Mouse (Mus musculus) stomach, postnatal 0 days (tissue): ENCODE data around the gene Mlx. TPM values are rescaled to one million over a fixed set of nuclear protein-coding genes. Genes with fewer than 3 reads are reported as not detected.
A peak's percentile ranks its signal among the peaks of the same experiment; 100 is the strongest.

Source experiments
- ATAC-seq: fragments of 200-750 bp; cut with Nextera tagmentation; 2 replicates; pipeline ENCODE4 v1.8.0; 2017; ENCODE audit not compliant: low FRiP score, low TSS enrichment
- DNase-seq: peaks from one replicate; pipeline ENCODE4 v3.0.0-alpha.2; 2016; ENCODE audit warnings: low spot score
- H3K27ac ChIP-seq: fragments of 300-500 bp; sonication (generic); replicated peaks from 2 replicates; pipeline ENCODE4 v1.5.1; 2014; ENCODE audit warnings: mild to moderate bottlenecking, control low read depth
- H3K27me3 ChIP-seq: fragments of 300-500 bp; sonication (generic); 2 replicates; pipeline ENCODE4 v1.6.1; 2014; ENCODE audit warnings: low read length; ENCODE audit not compliant: control insufficient read depth, insufficient read depth
- H3K36me3 ChIP-seq: fragments of 300-500 bp; sonication (generic); 2 replicates; pipeline ENCODE4 v1.6.1; 2014; ENCODE audit warnings: low read length, mixed read lengths; ENCODE audit not compliant: control insufficient read depth, insufficient read depth
- H3K4me1 ChIP-seq: fragments of 300-500 bp; sonication (generic); replicated peaks from 2 replicates; pipeline ENCODE4 v1.6.1; 2014; ENCODE audit warnings: antibody characterized with exemption; ENCODE audit not compliant: control insufficient read depth, insufficient read depth
- H3K4me2 ChIP-seq: fragments of 300-500 bp; sonication (generic); replicated peaks from 2 replicates; pipeline ENCODE4 v1.6.1; 2014; ENCODE audit warnings: low read depth, mild to moderate bottlenecking, control low read depth, moderate library complexity
- H3K4me3 ChIP-seq: fragments of 300-500 bp; sonication (generic); 2 replicates; pipeline ENCODE4 v1.5.1; 2014; ENCODE audit warnings: low read depth, low read length, control low read depth
- H3K9ac ChIP-seq: fragments of 300-500 bp; sonication (generic); 2 replicates; pipeline ENCODE4 v1.6.1; 2014; ENCODE audit warnings: mild to moderate bottlenecking, low read length, control low read depth, mixed read lengths
- H3K9me3 ChIP-seq: fragments of 300-500 bp; sonication (generic); 2 replicates; pipeline ENCODE4 v1.6.1; 2016; ENCODE audit warnings: low read length; ENCODE audit not compliant: control insufficient read depth
- CTCF ChIP-seq: IDR thresholded peaks from 2 replicates; pipeline ENCODE4 v1.5.1; 2016; ENCODE audit warnings: antibody characterized with exemption, low read depth, mild to moderate bottlenecking, moderate library complexity
- EP300 ChIP-seq: optimal IDR thresholded peaks from 2 replicates; pipeline ENCODE3; 2016; ENCODE audit warnings: antibody characterized with exemption
- WGBS: fragments of 180-500 bp; shearing (Covaris S2); extraction: QIAGEN DNeasy Blood & Tissue Kit; methylation state at CpG from one replicate; pipeline ENCODE4 v1.1.7; 2014; 5-methylcytosine and 5-hydroxymethylcytosine counted together
- polyA plus RNA-seq: library from polyadenylated mRNA; unstranded; fragments of >200 nt; fragmentation: Nextera tagmentation; extraction: Ambion mirVana; gene quantifications from 2 replicates; pipeline ENCODE4 v1.2.1, GENCODE M21; 2015

The Mlx gene
- polyA plus RNA-seq, 1 experiment from 2014 or later, result 42.3 TPM

DNA sequence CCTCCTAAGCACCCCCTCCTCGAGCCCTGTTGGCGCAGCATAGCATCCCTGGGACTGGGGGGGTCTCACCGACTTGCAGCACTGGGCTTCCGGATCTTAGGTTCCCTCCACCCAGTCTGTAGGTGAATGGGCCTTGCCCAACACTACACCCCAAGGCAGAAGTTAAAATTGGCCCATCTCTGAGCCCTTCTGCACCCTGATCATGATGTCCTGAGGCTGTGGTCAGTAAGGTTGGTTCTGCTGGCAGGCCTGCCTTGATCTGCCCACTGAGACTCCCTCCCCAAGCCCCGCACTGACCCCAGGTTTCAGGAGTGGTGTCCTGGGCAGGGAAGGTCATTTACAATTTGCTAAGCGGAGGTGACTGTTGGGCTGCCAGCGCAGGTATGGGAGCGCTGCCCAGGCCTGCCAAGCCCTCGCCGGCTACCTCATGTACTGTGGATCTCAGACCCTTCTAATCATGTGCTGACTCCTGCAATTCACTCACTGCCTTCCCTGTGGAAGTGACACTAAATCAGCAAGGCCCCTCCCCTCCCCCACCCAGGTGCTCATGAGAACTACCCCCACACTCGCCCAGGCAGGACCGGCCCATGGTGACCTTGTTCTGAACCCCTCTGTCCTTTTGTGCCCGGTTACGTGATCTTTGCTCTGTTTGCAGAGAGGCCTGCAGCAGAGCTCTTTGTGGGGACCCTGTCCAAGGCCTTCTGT, 24.0 kb upstream of the Mlx start:
- ATAC-seq (peak; percentile 19), DNase-seq (no peak)
- 51% methylated on average over 14 of the region's 14 CpGs for WGBS
- no peak overlapping the region for H3K4me3 ChIP-seq
- H3K36me3 ChIP-seq, result 0 out of 2 replicates have a peak, but pooled peaks cover 3% of the 10 kb centered on the region
- no peak overlapping the region; the same call in 1 of the 2 replicates for H3K9ac ChIP-seq
- no peaks in the 10 kb centered on the region for H3K9me3 ChIP-seq
- H3K4me1 ChIP-seq, result peaks cover 24% of the 10 kb centered on the region
- H3K4me2 ChIP-seq, result no peak overlapping the region
- H3K27me3 ChIP-seq, result no peaks in the 10 kb centered on the region
- TF ChIP-seq CTCF (no peak), EP300 (no peak)
- H3K27ac ChIP-seq, result peak overlapping the region; percentile 94

DNA sequence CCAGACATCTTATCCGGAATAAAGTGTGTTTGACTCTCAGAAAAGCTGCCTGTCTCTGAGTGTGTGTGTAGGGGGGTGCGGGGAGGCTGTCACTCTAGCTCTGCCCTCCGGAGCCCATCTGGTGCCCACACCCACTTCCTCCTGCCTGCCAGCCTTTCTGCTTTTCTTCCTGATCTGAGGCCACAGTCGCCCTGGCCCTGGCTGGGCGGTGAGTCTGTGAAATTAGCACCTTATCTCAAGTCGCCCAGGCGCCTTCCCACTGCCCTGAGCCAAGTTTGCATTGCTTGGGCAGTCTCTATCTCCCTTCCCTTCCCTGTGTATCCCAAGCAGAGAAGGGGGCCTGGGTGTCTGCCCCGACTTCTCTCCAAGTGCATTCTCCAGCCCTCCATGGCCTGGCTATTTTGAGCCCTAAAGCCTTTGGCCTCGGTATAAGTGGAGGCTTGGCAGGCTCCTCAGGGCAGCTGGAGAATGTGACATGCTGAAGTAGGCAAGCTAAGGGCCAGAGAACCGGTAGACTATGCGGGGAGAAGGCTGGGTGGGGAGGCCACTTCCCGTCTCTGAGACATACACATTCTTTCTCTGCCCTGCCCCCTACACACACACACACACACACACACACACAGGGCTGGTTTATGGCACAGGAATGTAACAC, 23.3 kb upstream of the Mlx start:
- ATAC-seq, result peak; percentile 68
- 11% methylated on average over 12 of the region's 12 CpGs for WGBS
- TF ChIP-seq CTCF (no peak), EP300 (no peak)
- Histone ChIP-seq H3K27ac (peak overlapping the region; percentile 94), H3K27me3 (no peaks in the 10 kb centered on the region), H3K36me3 (0 out of 2 replicates have a peak, but pooled peaks cover 3% of the 10 kb centered on the region), H3K4me3 (no peak overlapping the region), H3K4me2 (no peak overlapping the region), H3K4me1 (peaks cover 21% of the 10 kb centered on the region), H3K9ac (peak overlapping the region; percentile 47), H3K9me3 (no peaks in the 10 kb centered on the region)
- DNase-seq, result peak; percentile 83

DNA sequence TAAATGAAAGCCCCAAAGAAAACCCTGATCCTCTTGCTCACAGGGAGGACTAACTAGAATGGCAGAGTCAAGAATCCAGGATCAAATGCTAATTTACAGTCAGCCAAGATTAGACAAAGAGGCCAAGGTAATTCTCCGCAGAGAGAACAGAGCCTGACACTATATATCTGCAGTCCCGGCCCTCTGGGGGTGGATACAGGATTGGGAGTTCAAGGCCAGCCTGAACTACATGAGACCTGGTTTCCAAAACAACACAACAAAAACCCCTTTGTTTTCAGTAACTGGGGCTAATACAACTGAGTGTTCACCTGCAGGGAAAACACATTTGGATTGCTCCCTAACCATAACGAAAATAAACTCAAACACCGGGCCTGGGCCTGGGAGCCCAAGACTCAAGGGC, 22.6 kb upstream of the Mlx start:
- H3K4me2 ChIP-seq, result no peak overlapping the region
- DNase-seq (no peak), ATAC-seq (no peak)
- H3K4me3 ChIP-seq, result no peak overlapping the region
- no peaks in the 10 kb centered on the region for H3K27me3 ChIP-seq
- WGBS, result 62% methylated on average over 4 of the region's 4 CpGs
- 0 out of 2 replicates have a peak, but pooled peaks cover 3% of the 10 kb centered on the region for H3K36me3 ChIP-seq
- H3K9me3 ChIP-seq, result no peaks in the 10 kb centered on the region
- H3K4me1 ChIP-seq, result peaks cover 21% of the 10 kb centered on the region
- no peak overlapping the region for H3K9ac ChIP-seq
- H3K27ac ChIP-seq, result peak overlapping the region; percentile 94
- TF ChIP-seq EP300 (no peak), CTCF (no peak)

DNA sequence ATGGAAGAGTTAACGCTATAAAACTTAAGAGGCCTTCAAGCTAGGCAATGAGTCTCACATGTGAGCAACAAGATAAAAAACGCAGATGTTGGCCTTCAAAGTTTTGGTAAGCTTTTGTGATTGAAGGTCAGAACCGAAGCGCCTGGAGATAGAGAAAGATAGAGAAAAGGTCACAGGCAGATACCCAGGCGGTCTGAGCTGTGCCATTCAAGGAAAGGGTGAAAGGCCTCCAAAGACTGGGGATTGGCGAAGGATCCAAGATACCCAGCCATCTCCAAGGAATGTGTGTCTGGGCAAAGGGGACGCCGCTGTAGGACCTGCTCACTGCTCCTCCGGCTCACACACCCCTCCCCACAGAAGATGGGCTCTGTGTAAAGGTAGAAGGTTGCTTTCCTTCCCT, 22.1 kb upstream of the Mlx start:
- H3K4me2 ChIP-seq, result no peak overlapping the region
- no peak for TF ChIP-seq EP300
- TF ChIP-seq CTCF, result no peak
- H3K27me3 ChIP-seq, result no peaks in the 10 kb centered on the region
- H3K36me3 ChIP-seq, result 0 out of 2 replicates have a peak, but pooled peaks cover 3% of the 10 kb centered on the region
- no peak overlapping the region for H3K9ac ChIP-seq
- ATAC-seq (no peak), DNase-seq (no peak)
- H3K27ac ChIP-seq, result peak overlapping the region; percentile 31; the same call in 1 of the 2 replicates
- H3K4me3 ChIP-seq, result no peak overlapping the region
- H3K9me3 ChIP-seq, result no peaks in the 10 kb centered on the region
- peaks cover 21% of the 10 kb centered on the region for H3K4me1 ChIP-seq
- 86% methylated on average over 9 of the region's 9 CpGs for WGBS

DNA sequence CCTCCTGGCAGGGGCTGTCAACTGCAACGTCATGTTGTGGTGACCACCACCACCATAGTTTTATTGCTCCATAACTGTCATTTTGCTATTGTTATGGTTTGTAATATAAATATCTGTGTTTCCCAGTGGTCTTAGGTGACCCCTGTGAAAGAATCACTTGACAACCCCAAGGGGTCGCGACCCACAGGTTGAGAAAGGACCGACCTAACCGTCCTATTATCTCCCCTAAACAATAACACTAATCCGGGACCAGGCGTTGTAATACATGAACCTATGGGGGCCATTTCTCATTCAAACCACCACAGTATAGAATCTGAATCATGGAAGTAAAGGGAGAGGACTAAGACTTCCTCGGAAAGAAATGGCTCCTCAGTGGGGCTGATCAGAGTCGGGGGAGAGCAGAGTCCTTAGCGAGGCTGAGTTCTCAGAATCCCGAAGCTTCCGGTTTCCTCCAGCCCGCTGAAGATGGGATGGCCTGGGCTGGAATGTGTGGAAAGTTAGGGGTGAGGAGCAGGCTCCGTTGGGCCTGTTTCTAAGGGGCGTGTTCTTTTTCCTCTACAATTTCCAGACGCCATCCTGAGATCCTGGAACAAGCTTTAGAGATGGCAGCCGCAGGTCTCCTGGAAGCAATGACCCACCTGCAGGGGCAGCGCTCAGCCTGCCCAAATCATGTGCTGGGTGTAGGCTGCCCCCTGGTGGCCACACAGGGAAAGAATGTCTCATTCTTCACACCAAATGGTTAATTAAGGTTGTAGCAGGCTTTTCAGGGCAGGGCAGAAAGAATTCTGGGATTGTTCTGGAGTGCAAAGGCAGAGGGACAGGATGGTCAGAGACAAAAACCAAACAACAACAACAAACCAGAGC, 20.3 kb upstream of the Mlx start:
- peak; percentile 100 for TF ChIP-seq CTCF
- no peak for TF ChIP-seq EP300
- DNase-seq (peak; percentile 89), ATAC-seq (peak; percentile 13; the same call in 1 of the 2 replicates)
- peak overlapping the region; percentile 79 for H3K27ac ChIP-seq
- H3K4me1 ChIP-seq, result peaks cover 21% of the 10 kb centered on the region
- peak overlapping the region; percentile 48 for H3K4me2 ChIP-seq
- no peaks in the 10 kb centered on the region for H3K9me3 ChIP-seq
- peaks cover 3% of the 10 kb centered on the region; the same call in 1 of the 2 replicates for H3K36me3 ChIP-seq
- 13% methylated on average over 18 of the region's 18 CpGs for WGBS
- H3K27me3 ChIP-seq, result no peaks in the 10 kb centered on the region
- peak overlapping the region; percentile 38; the same call in 1 of the 2 replicates for H3K9ac ChIP-seq
- peak overlapping the region; percentile 15; the same call in 1 of the 2 replicates for H3K4me3 ChIP-seq
